Mouse (Mus musculus): Measurements from ENCODE around the gene Vsir. TPM values are rescaled to one million over a fixed set of nuclear protein-coding genes. Genes with fewer than 3 reads are reported as not detected.
A peak's percentile ranks its signal among the peaks of the same experiment; 100 is the strongest.

Gene Vsir
- total and polyA plus RNA-seq, 2 experiments from 2014 or later: 3.4 to 15.8 TPM

GRCm38 (mm10) chr10:60381142-60381925 is 34.7 kb downstream of the Vsir start:
- Histone ChIP-seq H3K36me3 (ENCODE audit: insufficient read depth, low read length) (no peaks in the 10 kb centered on the region), H3K27me3 (ENCODE audit: insufficient read depth, low read length) (0 out of 2 replicates have a peak, but pooled peaks cover 4% of the 10 kb centered on the region), H3K9me3 (ENCODE audit: low read length) (no peaks in the 10 kb centered on the region), H3K4me3 (ENCODE audit: low read depth, low read length) (no peak overlapping the region), H3K4me2 (ENCODE audit: low read depth, low read length, poor library complexity, severe bottlenecking) (no peak overlapping the region), H3K4me1 (ENCODE audit: insufficient read depth, low read length) (no peaks in the 10 kb centered on the region), H3K9ac (replicated peaks; ENCODE audit: low read length, poor library complexity, severe bottlenecking) (0 out of 2 replicates have a peak overlapping the region, but pooled peaks have one; percentile 19), H3K27ac (ENCODE audit: low read depth, low read length) (no peak overlapping the region)
- 84% methylated on average over 10 of the region's 10 CpGs for WGBS
- TF ChIP-seq CTCF (IDR thresholded peaks at IDR 0.05): no peak
- DNase-seq (ENCODE audit: low spot score) (no peak), ATAC-seq (ENCODE audit: low FRiP score) (no peak)

- Histone ChIP-seq H3K9ac (replicated peaks; ENCODE audit: low read length, poor library complexity, severe bottlenecking) (no peak overlapping the region), H3K27me3 (ENCODE audit: insufficient read depth, low read length) (0 out of 2 replicates have a peak, but pooled peaks cover 4% of the 10 kb centered on the region), H3K4me2 (ENCODE audit: low read depth, low read length, poor library complexity, severe bottlenecking) (no peak overlapping the region), H3K4me1 (ENCODE audit: insufficient read depth, low read length) (no peaks in the 10 kb centered on the region), H3K27ac (ENCODE audit: low read depth, low read length) (no peak overlapping the region), H3K9me3 (ENCODE audit: low read length) (no peaks in the 10 kb centered on the region), H3K36me3 (ENCODE audit: insufficient read depth, low read length) (no peaks in the 10 kb centered on the region), H3K4me3 (ENCODE audit: low read depth, low read length) (no peak overlapping the region)
- ATAC-seq (ENCODE audit: low FRiP score) (no peak), DNase-seq (ENCODE audit: low spot score) (no peak)
- TF ChIP-seq CTCF (IDR thresholded peaks at IDR 0.05): no peak
- 78% methylated on average over 2 of the region's 2 CpGs for WGBS
Observed at GRCm38 (mm10) chr10:60388332-60388731, 41.7 kb downstream of the Vsir start.

- Histone ChIP-seq H3K36me3 (ENCODE audit: insufficient read depth, low read length) (no peaks in the 10 kb centered on the region), H3K9me3 (ENCODE audit: low read length) (no peaks in the 10 kb centered on the region), H3K4me2 (ENCODE audit: low read depth, low read length, poor library complexity, severe bottlenecking) (no peak overlapping the region), H3K9ac (replicated peaks; ENCODE audit: low read length, poor library complexity, severe bottlenecking) (no peak overlapping the region), H3K4me1 (ENCODE audit: insufficient read depth, low read length) (no peaks in the 10 kb centered on the region), H3K27me3 (ENCODE audit: insufficient read depth, low read length) (0 out of 2 replicates have a peak, but pooled peaks cover 4% of the 10 kb centered on the region), H3K27ac (ENCODE audit: low read depth, low read length) (no peak overlapping the region), H3K4me3 (ENCODE audit: low read depth, low read length) (no peak overlapping the region)
- TF ChIP-seq CTCF (IDR thresholded peaks at IDR 0.05): no peak
- no peak for ATAC-seq (ENCODE audit: low FRiP score)
- 64% methylated on average over 9 of the region's 9 CpGs for WGBS
- no peak for DNase-seq (ENCODE audit: low spot score)
Observed at GRCm38 (mm10) chr10:60389447-60389865, 42.8 kb downstream of the Vsir start.

- Histone ChIP-seq H3K36me3 (ENCODE audit: insufficient read depth, low read length) (no peaks in the 10 kb centered on the region), H3K4me2 (ENCODE audit: low read depth, low read length, poor library complexity, severe bottlenecking) (no peak overlapping the region), H3K27ac (ENCODE audit: low read depth, low read length) (no peak overlapping the region), H3K4me3 (ENCODE audit: low read depth, low read length) (no peak overlapping the region), H3K4me1 (ENCODE audit: insufficient read depth, low read length) (no peaks in the 10 kb centered on the region), H3K9ac (replicated peaks; ENCODE audit: low read length, poor library complexity, severe bottlenecking) (no peak overlapping the region), H3K9me3 (ENCODE audit: low read length) (no peaks in the 10 kb centered on the region), H3K27me3 (ENCODE audit: insufficient read depth, low read length) (no peaks in the 10 kb centered on the region)
- 33% methylated on average over 6 of the region's 6 CpGs for WGBS
- no peak for ATAC-seq (ENCODE audit: low FRiP score)
- no peak for TF ChIP-seq CTCF (IDR thresholded peaks at IDR 0.05)
- no peak for DNase-seq (ENCODE audit: low spot score)
Observed at GRCm38 (mm10) chr10:60390177-60390903, 43.7 kb downstream of the Vsir start.

- Histone ChIP-seq H3K4me1 (ENCODE audit: insufficient read depth, low read length) (no peaks in the 10 kb centered on the region), H3K27ac (ENCODE audit: low read depth, low read length) (no peak overlapping the region), H3K9ac (replicated peaks; ENCODE audit: low read length, poor library complexity, severe bottlenecking) (no peak overlapping the region), H3K4me2 (ENCODE audit: low read depth, low read length, poor library complexity, severe bottlenecking) (no peak overlapping the region), H3K4me3 (ENCODE audit: low read depth, low read length) (no peak overlapping the region), H3K27me3 (ENCODE audit: insufficient read depth, low read length) (no peaks in the 10 kb centered on the region), H3K9me3 (ENCODE audit: low read length) (no peaks in the 10 kb centered on the region), H3K36me3 (ENCODE audit: insufficient read depth, low read length) (no peaks in the 10 kb centered on the region)
- WGBS: 61% methylated on average over 5 of the region's 5 CpGs
- ATAC-seq (ENCODE audit: low FRiP score): no peak
- no peak for TF ChIP-seq CTCF (IDR thresholded peaks at IDR 0.05)
- no peak for DNase-seq (ENCODE audit: low spot score)
Observed at GRCm38 (mm10) chr10:60390904-60391420, 44.3 kb downstream of the Vsir start.

- Histone ChIP-seq H3K27ac (ENCODE audit: low read depth, low read length) (no peak overlapping the region), H3K4me3 (ENCODE audit: low read depth, low read length) (no peak overlapping the region), H3K4me2 (ENCODE audit: low read depth, low read length, poor library complexity, severe bottlenecking) (no peak overlapping the region), H3K9me3 (ENCODE audit: low read length) (no peaks in the 10 kb centered on the region), H3K9ac (replicated peaks; ENCODE audit: low read length, poor library complexity, severe bottlenecking) (no peak overlapping the region), H3K36me3 (ENCODE audit: insufficient read depth, low read length) (no peaks in the 10 kb centered on the region), H3K4me1 (ENCODE audit: insufficient read depth, low read length) (no peaks in the 10 kb centered on the region), H3K27me3 (ENCODE audit: insufficient read depth, low read length) (no peaks in the 10 kb centered on the region)
- peak; percentile 35; the same call in 1 of the 2 replicates for ATAC-seq (ENCODE audit: low FRiP score)
- peak; percentile 30 for DNase-seq (ENCODE audit: low spot score)
- no peak for TF ChIP-seq CTCF (IDR thresholded peaks at IDR 0.05)
- 68% methylated on average over 9 of the region's 9 CpGs for WGBS
Observed at GRCm38 (mm10) chr10:60391661-60392060, 45.0 kb downstream of the Vsir start.

All from midbrain, postnatal 0 days (tissue).